Mouse (Mus musculus) myocyte (in vitro differentiated cells): ENCODE measurements around the gene Hcrt.
A peak's percentile ranks its signal among the peaks of the same experiment; 100 is the strongest.

Experiments
- CEBPB ChIP-seq: IDR thresholded peaks from 2 replicates; pipeline ENCODE4 v1.6.1; 2011; ENCODE audit warnings: mild to moderate bottlenecking, moderate library complexity; ENCODE audit not compliant: poor library complexity, insufficient read depth, severe bottlenecking
- E2F4 ChIP-seq: IDR thresholded peaks from one replicate; pipeline ENCODE4 v1.6.1; 2011; ENCODE audit warnings: mild to moderate bottlenecking, control low read depth, moderate library complexity; ENCODE audit not compliant: insufficient read depth
- MAX ChIP-seq: IDR thresholded peaks from one replicate; pipeline ENCODE4 v1.6.1; 2011; ENCODE audit warnings: low read depth, mild to moderate bottlenecking, control low read depth
- MYOD1 ChIP-seq, 3 experiments: IDR thresholded peaks; one replicate each; pipeline ENCODE4 v1.6.1; 2011; ENCODE audit warnings: control low read depth in 2 of 3, low read depth in 2 of 3, mild to moderate bottlenecking in 2 of 3, moderate library complexity in 1 of 3; ENCODE audit not compliant: insufficient read length in 2 of 3, control insufficient read depth in 1 of 3
- MYOG ChIP-seq, 3 experiments: IDR thresholded peaks; one replicate each; pipeline ENCODE4 v1.6.1; 2011; ENCODE audit warnings: control low read depth in 2 of 3, low read depth in 2 of 3, mild to moderate bottlenecking in 2 of 3; ENCODE audit not compliant: insufficient read length in 2 of 3, control insufficient read depth in 1 of 3, insufficient read depth in 1 of 3
- POLR2A ChIP-seq: IDR thresholded peaks from one replicate; pipeline ENCODE4 v1.6.1; 2011; ENCODE audit warnings: low read depth, mild to moderate bottlenecking, control low read depth, moderate library complexity; ENCODE audit not compliant: insufficient read length
- POLR2AphosphoS2 ChIP-seq: IDR thresholded peaks from one replicate; pipeline ENCODE4 v1.6.1; 2011; ENCODE audit warnings: low read depth, control low read depth; ENCODE audit not compliant: insufficient read length
- REST ChIP-seq: IDR thresholded peaks from one replicate; pipeline ENCODE4 v1.6.1; 2011; ENCODE audit warnings: mild to moderate bottlenecking, control low read depth, moderate library complexity; ENCODE audit not compliant: insufficient read depth, insufficient read length
- SRF ChIP-seq: IDR thresholded peaks from one replicate; pipeline ENCODE4 v1.6.1; 2011; ENCODE audit warnings: low read depth; ENCODE audit not compliant: control insufficient read depth, insufficient read length
- TCF3 ChIP-seq: IDR thresholded peaks from one replicate; pipeline ENCODE4 v1.6.1; 2011; ENCODE audit warnings: low read depth, control low read depth; ENCODE audit not compliant: insufficient read length
- USF1 ChIP-seq: IDR thresholded peaks from one replicate; pipeline ENCODE4 v1.6.1; 2011; ENCODE audit warnings: low read depth, mild to moderate bottlenecking, control low read depth, moderate library complexity

DNA sequence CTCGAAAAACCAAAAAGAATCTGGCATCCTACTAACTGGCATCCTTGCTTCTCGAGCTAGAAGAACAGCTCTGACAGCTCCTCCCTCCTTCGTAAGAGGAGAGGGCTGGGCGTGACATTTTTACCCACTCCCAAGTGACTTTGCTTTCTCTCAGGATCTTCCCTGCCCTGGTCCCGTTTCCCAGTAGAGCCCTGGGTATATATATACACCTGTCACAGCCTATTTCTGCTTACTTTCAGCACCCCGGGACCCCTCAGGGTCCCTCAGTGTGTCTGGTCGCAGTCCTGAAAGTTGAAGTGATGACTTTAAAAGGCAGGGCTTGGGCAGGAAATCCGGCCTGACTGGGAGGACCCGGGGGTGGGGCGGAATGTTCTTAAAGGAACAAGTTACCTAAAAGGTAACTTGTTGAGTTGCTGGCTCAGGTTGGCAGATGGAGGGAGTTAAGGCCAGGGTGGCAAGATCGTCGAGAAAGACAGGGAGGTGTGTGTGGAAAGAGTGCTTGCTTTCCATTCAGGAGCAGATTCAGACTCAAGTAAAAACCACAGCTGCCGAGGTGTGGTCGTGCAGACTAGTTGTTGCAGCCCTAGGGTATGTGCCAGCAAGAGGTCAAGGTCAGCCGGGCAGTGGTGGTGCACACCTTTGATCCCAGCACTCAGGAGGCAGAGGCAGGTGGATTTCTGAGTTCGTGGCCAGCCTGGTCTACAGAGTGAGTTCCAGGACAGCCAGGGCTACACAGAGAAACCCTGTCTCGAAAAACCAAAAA lies 8.1 kb upstream of the Hcrt start, which contains the start of gene Ghdc:
- TF ChIP-seq POLR2A (no peak), TCF3 (no peak), SRF (peak; percentile 62), POLR2AphosphoS2 (no peak), REST (no peak), CEBPB (no peak), USF1 (no peak), E2F4 (no peak), MYOG (IDR thresholded peaks at IDR 0.05; ENCODE audit: control insufficient read depth in 1 of 3, insufficient read depth in 1 of 3, insufficient read length in 2 of 3, low read depth in 2 of 3) (no peak), MAX (no peak), MYOD1 (IDR thresholded peaks at IDR 0.05; ENCODE audit: control insufficient read depth in 1 of 3, insufficient read length in 2 of 3, low read depth in 2 of 3) (no peak)
